Mouse (Mus musculus) heart, postnatal 4 days (tissue): ENCODE data around the gene Tubgcp2. TPM values are rescaled to one million over a fixed set of nuclear protein-coding genes. Genes with fewer than 3 reads are reported as not detected.

Experiments used
- DNase-seq: peaks from one replicate; pipeline ENCODE4 v3.0.0; 2021
- total RNA-seq, 2 experiments: library from RNA; stranded (reverse); gene quantifications; 2 replicates each; pipeline ENCODE4 v1.2.3; 2021

The Tubgcp2 gene
- 10 to 100 TPM; 45.3 to 45.8 TPM for total RNA-seq

DNA sequence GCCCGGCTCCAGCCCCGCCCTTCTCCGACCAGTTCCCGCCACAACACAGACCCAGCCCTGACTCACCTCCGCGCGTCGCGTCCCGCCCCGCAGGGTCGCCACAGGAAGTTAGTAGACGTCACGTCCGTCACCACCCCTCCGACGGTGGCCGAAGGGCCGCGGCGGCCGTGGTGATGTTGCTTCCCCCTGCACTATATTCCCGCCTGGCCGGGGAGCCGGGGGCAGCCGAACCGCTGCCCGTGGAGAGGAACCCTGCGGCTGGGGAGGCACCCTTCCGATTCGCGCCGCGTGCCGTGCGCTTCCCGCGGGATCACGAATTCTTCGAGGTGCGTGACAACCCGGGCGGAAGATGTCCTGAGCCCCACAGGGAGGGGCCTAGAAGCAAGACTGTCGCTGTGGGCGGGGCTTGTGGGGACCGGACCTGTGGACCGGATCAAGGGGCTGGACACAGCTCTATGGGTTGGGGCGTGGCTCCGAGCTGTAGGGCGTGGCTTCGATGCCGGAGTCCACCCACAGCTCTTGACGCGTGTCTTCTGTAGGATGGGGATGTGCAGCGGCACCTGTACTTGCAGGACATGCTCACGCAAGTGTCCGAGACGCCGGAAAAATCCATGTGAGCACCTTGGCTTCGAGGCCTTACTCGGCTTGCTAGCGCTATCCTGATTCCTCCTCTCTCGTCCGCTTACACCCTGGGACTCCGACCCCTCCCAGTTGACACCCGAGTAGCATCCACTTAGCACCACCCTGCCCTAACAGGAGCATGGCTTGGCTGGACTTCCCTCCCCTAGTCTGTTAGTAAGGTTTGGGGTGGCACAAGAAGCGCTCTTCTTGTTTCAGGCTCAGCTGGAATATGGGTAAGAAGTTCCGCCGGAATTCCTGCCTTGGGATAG lies at the start of gene Tubgcp2, which contains the start of gene Zfp511:
Tubgcp2 (minus strand) TSS at position 389 of the 890 bp plus-strand sequence.
Zfp511 (plus strand) TSS at position 111 of the 890 bp plus-strand sequence.
- peak; percentile 96 for DNase-seq

DNA sequence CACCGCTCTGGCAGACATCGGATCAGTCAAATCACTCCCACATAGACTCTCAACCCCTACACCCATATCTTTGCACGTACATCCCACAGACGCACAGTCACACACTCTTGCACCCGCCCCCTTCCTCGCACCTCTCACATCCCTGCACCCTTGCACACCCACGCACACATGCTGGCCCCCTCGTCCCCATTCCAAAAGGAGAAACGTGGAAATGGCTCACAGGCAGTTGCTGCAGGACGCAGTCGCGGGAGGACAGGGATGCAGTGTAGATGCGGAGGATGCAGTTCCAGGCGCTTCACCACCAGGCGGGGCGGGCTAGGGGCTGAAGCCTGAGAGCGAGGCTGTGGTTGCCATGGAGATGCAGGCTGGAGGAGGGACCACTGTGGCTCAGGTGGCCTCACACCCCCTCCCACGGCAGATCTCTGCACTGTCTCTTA lies 45.8 kb upstream of the Tubgcp2 start, which contains the start of gene Caly:
Caly (minus strand) TSS at position 307 of the 437 bp plus-strand sequence.
- DNase-seq = peak; percentile 44

- no peak for DNase-seq
These were observed 45.2 kb upstream of the Tubgcp2 start for GRCm38 (mm10) chr7:140081408-140082241.

DNA sequence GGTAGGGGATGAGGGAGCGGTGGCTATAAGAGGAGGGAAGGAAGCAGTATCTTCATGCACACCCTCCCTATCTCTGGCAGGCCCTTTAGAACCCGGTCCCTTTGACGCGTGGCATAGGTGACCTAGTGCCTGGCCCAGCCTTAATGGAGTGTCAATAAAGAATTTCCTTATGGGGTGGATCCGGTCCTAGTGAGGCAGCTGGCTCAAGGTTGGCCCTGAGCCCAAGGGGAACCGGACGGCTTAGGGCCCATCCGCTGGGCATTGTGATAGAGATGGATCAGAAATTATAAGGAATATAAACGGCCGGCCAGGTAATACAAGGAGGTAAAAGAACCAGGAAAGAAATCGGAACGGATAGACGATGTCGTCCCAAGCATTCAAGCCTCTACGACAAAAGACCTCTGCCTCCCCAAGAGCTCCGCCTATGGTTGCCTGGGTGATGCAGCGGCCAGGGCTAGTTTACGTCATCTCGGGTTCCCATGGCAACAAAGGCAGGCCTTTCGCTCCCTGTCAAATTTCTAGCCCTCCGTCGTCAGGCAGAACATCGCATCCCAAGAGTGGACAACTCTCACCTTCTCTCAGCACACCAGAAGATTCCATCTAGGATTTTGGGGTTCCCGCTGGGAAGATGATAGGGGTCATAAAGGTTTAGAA lies 44.2 kb upstream of the Tubgcp2 start:
- peak; percentile 78 for DNase-seq

DNA sequence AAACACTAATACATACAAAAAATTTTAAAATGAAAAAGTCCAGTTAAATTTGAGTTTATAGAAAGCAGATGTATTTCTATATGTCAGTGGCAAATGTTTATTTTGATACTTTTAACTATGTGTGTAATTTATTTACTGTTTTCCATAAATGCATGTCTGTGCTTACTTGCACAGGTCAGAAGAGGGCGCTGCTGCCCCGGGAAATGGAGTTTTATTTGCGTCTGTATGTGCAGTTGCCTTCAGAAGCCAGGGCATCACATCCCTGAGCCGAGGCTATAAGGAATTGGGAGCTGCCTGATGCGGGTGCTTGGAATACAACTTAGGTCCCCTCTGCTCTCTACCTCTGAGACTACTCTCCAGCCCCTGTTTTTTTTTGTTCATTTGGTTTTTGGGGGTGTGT lies 42.2 kb upstream of the Tubgcp2 start:
- peak; percentile 72 for DNase-seq

DNA sequence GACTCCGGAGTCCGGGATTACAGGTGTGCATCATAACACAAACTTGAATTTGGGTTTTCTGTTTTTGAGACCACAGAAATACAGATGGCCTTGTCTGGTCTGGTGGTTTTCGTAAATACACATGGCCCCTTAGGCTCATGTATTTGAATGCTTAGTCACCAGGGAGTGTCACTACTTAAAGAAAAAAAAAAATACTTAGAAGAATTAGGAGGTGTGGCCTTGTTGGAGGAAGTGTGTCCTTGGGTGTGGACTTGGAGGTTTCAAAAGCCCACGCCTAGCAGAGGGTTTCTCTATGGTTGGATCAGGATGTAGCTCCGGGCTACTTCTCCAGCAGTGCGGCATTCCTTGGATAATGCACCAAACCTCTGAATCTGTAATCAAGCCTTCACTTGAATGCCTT lies 41.2 kb upstream of the Tubgcp2 start:
- no peak for DNase-seq

DNA sequence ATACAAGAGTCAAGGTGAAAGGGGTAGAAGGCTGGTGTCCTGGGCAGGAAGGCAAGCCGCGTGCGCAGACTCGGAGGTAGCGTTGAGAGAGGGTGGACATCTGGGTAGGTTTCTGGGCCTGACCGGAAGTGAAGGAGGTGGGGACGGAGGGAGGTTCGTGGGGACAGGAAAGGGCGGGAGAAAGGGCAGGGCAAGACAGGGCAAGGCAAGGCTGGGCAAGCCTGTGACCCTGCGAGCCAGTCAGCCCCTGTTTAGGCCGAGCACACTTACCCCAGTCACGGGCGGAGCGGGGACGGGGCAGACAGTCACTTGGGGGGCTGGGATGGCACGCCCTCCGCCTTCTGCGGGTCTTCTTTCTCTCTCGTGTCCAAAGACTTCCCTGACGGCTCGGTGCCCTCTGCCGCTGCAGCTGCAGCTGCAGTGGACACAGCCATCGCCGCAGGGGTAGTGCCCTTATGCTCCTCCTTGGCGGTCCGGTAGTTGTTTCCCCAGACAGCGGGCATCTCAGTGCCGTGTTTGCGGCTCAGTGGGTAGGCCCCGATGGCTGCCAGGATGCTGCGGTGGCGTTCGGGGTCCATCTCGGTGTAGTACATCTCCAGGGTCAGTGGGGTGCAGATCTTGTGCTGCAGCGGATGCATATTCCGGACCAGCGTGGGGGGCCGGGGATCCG lies 33.7 kb upstream of the Tubgcp2 start:
- no peak for DNase-seq

DNA sequence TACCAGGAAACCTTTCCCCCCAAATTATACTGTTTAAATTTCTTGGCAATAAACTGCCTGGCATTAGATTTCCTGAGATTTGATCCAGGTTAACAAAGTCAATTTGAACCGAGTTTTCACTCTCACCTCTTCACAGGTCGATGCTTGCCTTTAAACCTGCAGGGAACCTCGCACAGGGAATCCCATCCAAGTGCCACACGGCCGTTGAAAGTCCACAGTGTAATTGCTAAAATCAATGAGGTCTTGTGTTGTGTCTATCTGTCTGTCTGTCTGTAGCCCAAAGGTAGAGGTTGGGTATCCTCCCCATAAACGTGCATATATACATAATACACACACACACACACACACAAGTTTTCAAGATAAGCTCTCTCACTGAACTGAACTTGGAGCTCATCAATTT lies 30.9 kb upstream of the Tubgcp2 start:
- no peak for DNase-seq

GRCm38 (mm10) chr7:140063092-140063491 lies 26.6 kb upstream of the Tubgcp2 start:
- peak; percentile 73 for DNase-seq

- DNase-seq = peak; percentile 43
These were observed 25.8 kb upstream of the Tubgcp2 start for GRCm38 (mm10) chr7:140062307-140062706.

DNA sequence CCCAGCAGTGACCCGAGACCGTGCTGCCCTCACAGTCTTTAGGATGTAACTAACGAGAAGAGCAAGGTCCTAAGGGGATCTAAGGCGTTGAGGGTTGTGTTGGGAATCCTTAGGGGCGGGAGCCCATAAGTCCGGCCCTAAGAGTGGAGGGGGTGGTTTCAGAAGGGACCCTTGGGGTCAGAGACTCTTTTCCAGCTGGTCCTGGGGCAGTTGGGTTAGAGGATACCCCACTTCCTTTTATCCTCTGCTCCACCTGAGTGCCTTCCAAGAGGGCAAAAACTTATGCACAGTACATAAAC lies 25.3 kb upstream of the Tubgcp2 start:
- no peak for DNase-seq

- no peak for DNase-seq
These were observed 24.7 kb upstream of the Tubgcp2 start for GRCm38 (mm10) chr7:140060936-140061831.

GRCm38 (mm10) chr7:140059601-140060000 lies 23.1 kb upstream of the Tubgcp2 start:
- DNase-seq = no peak

GRCm38 (mm10) chr7:140058528-140058927 lies 22.1 kb upstream of the Tubgcp2 start:
- DNase-seq = no peak

DNA sequence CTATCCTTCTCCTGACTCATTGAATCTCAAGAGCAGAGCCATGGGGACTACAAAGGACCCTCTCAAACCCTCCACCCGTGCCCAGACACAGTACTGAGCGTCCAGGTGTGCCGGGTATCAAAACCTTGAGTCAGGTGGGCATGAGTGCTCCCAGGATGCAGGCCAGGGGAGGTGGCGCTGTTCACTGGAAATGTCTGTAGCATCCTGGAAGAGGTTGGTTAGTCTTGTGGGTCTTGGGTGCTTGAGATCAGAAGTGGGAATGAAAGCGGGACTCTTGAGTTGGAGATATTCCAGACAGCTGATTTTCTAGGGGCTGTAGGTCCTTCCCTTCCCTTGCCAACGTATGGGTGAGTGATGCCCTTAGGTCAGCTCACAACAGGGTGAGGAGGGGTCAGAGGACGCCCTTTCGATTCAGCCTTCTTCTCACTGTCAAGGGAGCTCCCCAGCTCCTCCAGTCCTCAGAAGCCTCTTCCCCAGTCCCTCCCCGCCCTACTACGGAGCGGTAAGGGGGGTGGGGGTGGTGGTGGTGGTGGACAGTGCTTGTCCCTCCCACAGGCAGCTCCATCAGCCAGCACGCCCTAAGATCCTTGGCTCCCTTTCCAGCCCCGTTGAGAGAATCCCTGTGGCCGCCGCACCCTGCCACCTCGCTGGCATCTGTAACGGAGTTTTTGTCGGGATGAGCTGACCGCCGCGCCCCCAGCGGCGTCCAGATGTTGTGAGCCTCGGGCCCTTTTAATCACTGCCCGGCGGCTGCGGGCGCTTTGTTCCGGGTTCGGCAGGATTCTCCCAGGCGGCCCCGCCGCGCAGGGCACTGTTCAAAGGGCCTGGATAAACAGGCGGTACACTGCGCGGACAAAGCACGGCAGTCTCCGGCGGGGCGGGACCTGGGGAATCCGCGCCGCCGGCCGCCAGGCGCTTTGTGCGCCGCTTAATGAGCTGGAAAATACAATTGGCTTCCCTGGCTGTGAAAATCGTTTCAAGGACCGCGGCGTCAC lies 21.2 kb upstream of the Tubgcp2 start:
- DNase-seq = peak; percentile 27

GRCm38 (mm10) chr7:140054124-140054523 lies 17.7 kb upstream of the Tubgcp2 start:
- no peak for DNase-seq

- peak; percentile 31 for DNase-seq
These were observed 12.7 kb upstream of the Tubgcp2 start for GRCm38 (mm10) chr7:140049115-140049689.

DNA sequence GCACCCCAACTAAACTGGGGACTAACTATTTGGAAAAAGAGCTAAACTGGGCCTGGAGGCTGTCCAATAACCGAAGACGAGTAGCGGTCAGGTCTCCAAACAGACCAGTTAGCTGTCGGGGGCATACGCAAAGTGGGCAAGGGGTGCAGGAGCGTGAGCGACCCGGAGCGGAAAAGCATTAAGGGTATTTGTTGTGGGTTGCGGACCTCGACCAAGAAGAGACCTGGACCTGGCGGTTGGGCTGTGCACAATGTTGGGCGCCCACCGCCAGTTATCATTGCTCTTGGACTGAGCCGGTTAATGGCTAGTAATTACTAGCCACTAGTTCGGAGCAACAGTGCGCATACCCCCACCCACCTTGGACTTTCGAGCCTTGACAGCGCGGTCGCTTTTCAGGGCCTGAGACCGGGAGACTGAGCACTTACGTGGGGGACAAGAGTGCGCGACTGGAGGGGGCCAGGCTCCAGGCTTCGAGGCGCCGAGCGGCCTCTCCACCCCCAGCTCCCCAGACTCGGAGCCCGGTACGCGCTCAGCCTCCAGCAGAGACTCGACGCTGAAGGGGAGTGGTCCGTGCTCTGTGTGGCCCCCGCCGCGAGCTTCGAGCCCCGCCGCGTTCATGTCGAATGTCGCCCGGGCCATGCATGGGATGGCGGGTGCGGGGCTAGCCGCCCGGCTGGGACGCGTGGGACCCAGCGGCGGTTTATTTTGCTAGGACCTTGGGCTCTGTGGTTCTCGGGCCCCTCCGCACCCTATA lies 12.1 kb upstream of the Tubgcp2 start, which contains the start of gene Msx3:
Msx3 (minus strand) TSS at position 729 of the 754 bp plus-strand sequence.
- no peak for DNase-seq
